Mouse (Mus musculus) kidney, adult 2 months (tissue): ENCODE results near the gene Taf8. TPM values are rescaled to one million over a fixed set of nuclear protein-coding genes. Genes with fewer than 3 reads are reported as not detected.

Experiments
- DNase-seq: peaks from one replicate; pipeline ENCODE4 v3.0.0; 2021
- H3K27ac ChIP-seq: fragments of 200-500 bp; 2 replicates; pipeline ENCODE4 v1.5.1; 2012; ENCODE audit warnings: low read depth, low read length, control low read depth, inconsistent platforms; ENCODE audit not compliant: insufficient read depth
- H3K27me3 ChIP-seq: fragments of 200-500 bp; replicated peaks from 2 replicates; pipeline ENCODE4 v1.6.1; 2012; ENCODE audit warnings: mild to moderate bottlenecking, moderate library complexity, low read length, inconsistent platforms; ENCODE audit not compliant: control insufficient read depth, insufficient read depth
- H3K36me3 ChIP-seq: fragments of 200-500 bp; 2 replicates; pipeline ENCODE4 v1.6.1; 2012; ENCODE audit warnings: mild to moderate bottlenecking, moderate library complexity, low read length, inconsistent platforms; ENCODE audit not compliant: control insufficient read depth, insufficient read depth
- H3K4me1 ChIP-seq: fragments of 200-500 bp; 2 replicates; pipeline ENCODE4 v1.6.1; 2011; ENCODE audit warnings: low read length; ENCODE audit not compliant: control insufficient read depth, insufficient read depth
- H3K4me3 ChIP-seq: fragments of 200-500 bp; 2 replicates; pipeline ENCODE4 v1.5.1; 2011; ENCODE audit warnings: mild to moderate bottlenecking, low read depth, low read length, control low read depth; ENCODE audit not compliant: insufficient read depth
- CTCF ChIP-seq: fragments of 200-500 bp; conservative IDR thresholded peaks from 2 replicates; pipeline ENCODE4 v1.5.1; 2011; ENCODE audit warnings: low read depth, mild to moderate bottlenecking, control low read depth, low read length, moderate library complexity, mixed read lengths; ENCODE audit not compliant: insufficient read depth, insufficient read length
- POLR2A ChIP-seq: fragments of 200-500 bp; IDR thresholded peaks from one replicate; pipeline ENCODE4 v1.6.1; 2011; ENCODE audit warnings: low read depth, low read length, control low read depth
- WGBS: fragments of 180-500 bp; shearing (Covaris S2); methylation state at CpG from one replicate; pipeline ENCODE4 v1.1.7; 2018; 5-methylcytosine and 5-hydroxymethylcytosine counted together
- polyA plus RNA-seq: library from polyadenylated mRNA; depleted of rRNA; stranded (reverse); fragments of >200 nt; gene quantifications from 2 replicates; pipeline ENCODE4 v1.2.3, GENCODE M21; 2012

Taf8 gene
- polyA plus RNA-seq, 1 experiment, result 22.9 TPM

DNA sequence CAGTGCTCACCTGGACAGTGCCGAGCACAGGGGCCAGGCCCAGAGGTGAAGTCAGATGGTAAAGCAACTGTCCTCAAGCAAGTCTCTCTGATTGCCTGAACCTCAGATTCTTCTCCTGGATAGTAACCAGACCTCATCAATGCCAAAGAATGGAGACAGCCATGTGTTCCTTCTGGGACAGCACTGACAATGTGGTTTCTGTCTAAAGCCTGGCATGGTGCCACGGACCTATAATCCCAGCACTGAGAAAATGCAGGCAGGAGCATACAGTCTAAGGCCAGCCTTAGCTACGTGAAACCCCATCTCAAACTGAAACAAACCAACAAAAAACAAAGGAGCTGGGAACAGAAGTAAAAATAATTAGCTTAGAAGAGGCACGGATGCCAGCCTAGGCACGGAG lies 31.4 kb downstream of the Taf8 start:
- 82% methylated on average over 5 of the region's 5 CpGs for WGBS
- DNase-seq, result no peak
- H3K27ac ChIP-seq, result no peak overlapping the region
- no peaks in the 10 kb centered on the region for H3K27me3 ChIP-seq
- H3K36me3 ChIP-seq, result no peaks in the 10 kb centered on the region
- TF ChIP-seq CTCF, result no peak
- TF ChIP-seq POLR2A, result no peak
- no peaks in the 10 kb centered on the region; the same call in 1 of the 2 replicates for H3K4me1 ChIP-seq
- H3K4me3 ChIP-seq, result no peak overlapping the region

DNA sequence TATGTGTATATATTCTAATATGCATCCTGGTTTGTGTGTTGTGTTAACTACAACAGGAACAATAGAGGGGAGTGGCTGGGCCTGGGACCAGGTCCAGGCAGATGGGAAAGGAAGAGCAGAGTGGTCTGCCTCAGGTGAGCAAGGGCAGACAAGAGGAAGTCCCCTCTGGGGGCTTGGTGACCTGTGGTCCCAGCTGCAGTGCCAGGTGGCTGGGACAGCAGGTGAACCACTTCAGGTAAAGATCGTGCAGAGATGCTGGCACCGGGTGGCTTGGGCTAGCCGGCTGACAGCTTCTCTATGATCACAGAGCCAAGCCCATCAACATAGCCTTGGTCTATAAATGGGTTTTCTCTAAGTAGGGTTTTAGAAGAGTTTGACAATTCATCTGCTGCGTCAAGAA lies 32.0 kb downstream of the Taf8 start:
- Histone ChIP-seq H3K36me3 (no peaks in the 10 kb centered on the region), H3K27me3 (no peaks in the 10 kb centered on the region), H3K4me1 (no peaks in the 10 kb centered on the region), H3K4me3 (no peak overlapping the region), H3K27ac (no peak overlapping the region)
- no peak for DNase-seq
- TF ChIP-seq POLR2A (no peak), CTCF (no peak)
- WGBS, result 88% methylated on average over 4 of the region's 4 CpGs

DNA sequence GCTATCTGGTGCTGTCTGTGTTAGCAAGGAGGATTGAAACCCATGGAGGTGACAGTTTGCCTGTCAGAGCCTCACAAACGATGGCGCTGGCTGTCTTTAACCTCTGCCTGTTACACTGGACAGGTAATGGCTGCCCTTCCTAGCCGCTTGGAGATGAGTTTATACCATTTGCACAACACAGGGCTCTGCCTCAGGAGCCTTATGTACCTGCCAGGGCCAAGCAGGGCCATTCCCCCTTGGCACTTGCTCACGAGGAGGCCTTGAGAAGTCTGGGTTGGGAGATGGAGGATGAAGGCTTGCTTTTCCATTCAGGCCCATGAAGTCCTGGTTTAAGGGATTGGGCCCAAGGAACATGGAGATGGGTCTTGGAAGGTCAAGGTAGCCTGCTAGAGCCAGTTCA lies 32.5 kb downstream of the Taf8 start:
- H3K27me3 ChIP-seq, result no peaks in the 10 kb centered on the region
- no peaks in the 10 kb centered on the region for H3K36me3 ChIP-seq
- no peak for DNase-seq
- 90% methylated on average over 4 of the region's 4 CpGs for WGBS
- peaks cover 2% of the 10 kb centered on the region; the same call in 1 of the 2 replicates for H3K4me1 ChIP-seq
- no peak overlapping the region for H3K27ac ChIP-seq
- TF ChIP-seq CTCF (no peak), POLR2A (no peak)
- H3K4me3 ChIP-seq, result no peak overlapping the region

DNA sequence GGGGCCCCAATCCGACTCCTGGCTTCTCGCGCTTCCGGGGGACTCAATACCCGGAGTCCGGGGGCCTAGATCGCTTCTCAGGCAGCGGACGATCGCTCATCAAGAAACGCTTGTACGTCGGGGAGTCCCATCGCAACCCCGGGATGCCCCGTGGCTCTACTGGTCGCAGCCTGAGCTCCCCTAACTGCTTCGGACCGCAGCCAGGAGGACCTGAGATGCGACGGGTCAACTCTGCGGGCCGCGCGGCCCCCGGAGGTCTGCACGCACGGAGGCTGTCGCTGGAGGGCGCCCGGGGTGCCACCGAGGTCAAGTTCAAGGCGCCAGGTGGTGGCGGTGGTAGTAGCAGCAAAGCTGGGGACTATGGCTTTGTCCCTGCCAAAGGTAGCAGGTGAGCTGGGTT lies 33.6 kb downstream of the Taf8 start:
- no peak for DNase-seq
- TF ChIP-seq CTCF (no peak), POLR2A (no peak)
- no peaks in the 10 kb centered on the region for H3K27me3 ChIP-seq
- no peaks in the 10 kb centered on the region for H3K36me3 ChIP-seq
- no peak overlapping the region for H3K27ac ChIP-seq
- H3K4me1 ChIP-seq, result peaks cover 8% of the 10 kb centered on the region; the same call in 1 of the 2 replicates
- WGBS, result 28% methylated on average over 34 of the region's 34 CpGs
- H3K4me3 ChIP-seq, result no peak overlapping the region

DNA sequence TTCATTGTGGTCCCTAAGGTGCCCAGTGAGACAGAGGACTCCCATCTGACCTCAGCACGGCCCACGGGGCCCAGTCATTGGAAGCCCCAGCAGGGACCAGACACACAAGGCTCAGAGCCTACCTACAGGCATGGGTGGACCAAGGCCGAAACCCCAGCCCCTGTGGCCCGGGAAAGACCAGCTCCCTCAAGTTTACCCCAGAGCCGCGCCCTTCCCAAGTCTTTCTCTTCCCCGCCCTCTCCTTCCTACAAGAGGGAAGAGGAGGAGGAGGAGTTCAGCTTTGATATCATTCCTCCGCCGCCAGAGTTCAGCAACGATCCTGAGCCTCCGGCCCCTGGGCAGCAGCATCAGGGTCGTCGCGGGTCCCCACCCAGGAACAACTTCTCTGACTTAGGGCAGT lies 34.0 kb downstream of the Taf8 start:
- TF ChIP-seq POLR2A, result no peak
- TF ChIP-seq CTCF, result no peak

DNA sequence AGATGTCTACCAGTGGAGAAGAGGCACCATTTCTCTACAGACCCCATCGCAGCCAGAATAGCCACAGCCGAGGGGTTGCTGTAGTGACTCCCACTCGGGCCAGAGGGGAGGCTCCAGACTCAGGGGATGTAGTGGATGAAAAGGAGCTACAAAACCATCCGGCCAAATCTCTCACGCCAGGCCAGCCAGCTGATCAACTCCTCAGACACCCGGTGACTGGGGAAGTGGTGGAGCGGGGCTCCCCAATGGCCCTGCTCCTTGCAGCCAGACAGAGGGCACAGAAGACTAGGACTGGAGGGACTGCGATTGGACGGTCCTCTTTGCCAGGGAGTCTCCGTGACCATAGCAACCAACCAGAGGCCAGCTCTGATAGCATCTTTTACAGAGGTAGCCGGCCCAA lies 34.4 kb downstream of the Taf8 start:
- WGBS, result 83% methylated on average over 11 of the region's 11 CpGs
- no peak for DNase-seq
- Histone ChIP-seq H3K27ac (no peak overlapping the region), H3K27me3 (no peaks in the 10 kb centered on the region), H3K4me1 (peaks cover 8% of the 10 kb centered on the region; the same call in 1 of the 2 replicates), H3K4me3 (no peak overlapping the region), H3K36me3 (no peaks in the 10 kb centered on the region)
- TF ChIP-seq POLR2A (no peak), CTCF (no peak)

More for the DNA sequence above, 34.0 kb downstream of the Taf8 start:
- H3K4me3 ChIP-seq, result no peak overlapping the region
- H3K27ac ChIP-seq, result no peak overlapping the region
- WGBS, result 43% methylated on average over 14 of the region's 14 CpGs
- no peaks in the 10 kb centered on the region for H3K36me3 ChIP-seq
- DNase-seq, result no peak
- no peaks in the 10 kb centered on the region for H3K27me3 ChIP-seq
- H3K4me1 ChIP-seq, result peaks cover 8% of the 10 kb centered on the region; the same call in 1 of the 2 replicates

DNA sequence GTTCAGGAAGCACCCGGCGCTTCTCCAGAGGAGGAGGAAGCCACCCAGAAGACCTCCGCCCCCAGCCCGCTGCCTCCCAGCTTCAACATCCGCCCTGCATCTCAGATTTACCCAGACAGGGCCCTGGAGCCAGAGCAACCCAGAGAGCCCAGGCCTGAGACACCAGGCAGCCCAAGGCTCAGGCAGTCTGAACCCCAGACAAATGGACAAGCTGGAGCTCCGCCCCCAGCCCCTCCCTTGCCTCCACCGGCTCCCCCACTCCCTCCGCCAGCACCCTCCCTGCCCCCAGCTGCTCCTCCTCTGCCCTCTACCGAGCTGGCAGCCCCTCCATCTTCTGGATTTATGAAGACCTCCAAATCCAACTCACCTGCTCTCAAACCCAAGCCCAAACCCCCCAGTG lies 35.8 kb downstream of the Taf8 start:
- Histone ChIP-seq H3K27me3 (no peaks in the 10 kb centered on the region), H3K4me3 (no peak overlapping the region), H3K36me3 (no peaks in the 10 kb centered on the region), H3K4me1 (peaks cover 8% of the 10 kb centered on the region; the same call in 1 of the 2 replicates), H3K27ac (no peak overlapping the region)
- DNase-seq, result no peak
- 64% methylated on average over 9 of the region's 9 CpGs for WGBS
- TF ChIP-seq POLR2A (no peak), CTCF (no peak)

DNA sequence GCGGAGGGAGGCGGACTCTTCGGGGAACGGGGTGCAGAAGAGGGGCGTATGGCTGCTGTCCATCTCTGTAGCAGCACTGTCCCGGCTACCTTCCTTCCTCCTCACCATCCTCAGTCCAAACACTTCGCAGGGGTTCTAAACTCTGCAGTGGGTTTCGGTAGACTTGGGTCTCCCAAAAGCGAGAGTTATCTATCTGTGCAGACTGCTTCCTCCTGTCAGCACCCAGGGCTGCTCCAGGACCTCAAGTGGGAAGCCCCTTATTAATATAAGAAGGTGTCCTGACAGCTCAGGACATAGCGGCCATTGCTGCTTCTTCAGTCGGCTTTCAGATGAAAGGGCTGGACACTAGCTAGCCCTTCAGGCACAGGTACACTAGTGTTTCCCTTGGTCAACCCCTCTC lies 37.1 kb downstream of the Taf8 start:
- TF ChIP-seq POLR2A, result no peak
- no peak for TF ChIP-seq CTCF
- H3K4me3 ChIP-seq, result no peak overlapping the region
- H3K36me3 ChIP-seq, result no peaks in the 10 kb centered on the region
- H3K27ac ChIP-seq, result no peak overlapping the region
- no peaks in the 10 kb centered on the region for H3K27me3 ChIP-seq
- peaks cover 8% of the 10 kb centered on the region; the same call in 1 of the 2 replicates for H3K4me1 ChIP-seq
- WGBS, result 90% methylated on average over 11 of the region's 11 CpGs
- DNase-seq, result no peak
